Mouse (Mus musculus) central nervous system, embryonic 18 days (tissue): Measurements from ENCODE around the gene Cldn34a. TPM values are rescaled to one million over a fixed set of nuclear protein-coding genes. Genes with fewer than 3 reads are reported as not detected.

Experiments
- polyA plus RNA-seq: library from polyadenylated mRNA; depleted of rRNA; stranded (reverse); fragments of >200 nt; gene quantifications from 2 replicates; pipeline ENCODE4 v1.2.3, GENCODE M21; 2012; rRNA removed

The Cldn34a gene
- not detected in 2 replicates for polyA plus RNA-seq

DNA sequence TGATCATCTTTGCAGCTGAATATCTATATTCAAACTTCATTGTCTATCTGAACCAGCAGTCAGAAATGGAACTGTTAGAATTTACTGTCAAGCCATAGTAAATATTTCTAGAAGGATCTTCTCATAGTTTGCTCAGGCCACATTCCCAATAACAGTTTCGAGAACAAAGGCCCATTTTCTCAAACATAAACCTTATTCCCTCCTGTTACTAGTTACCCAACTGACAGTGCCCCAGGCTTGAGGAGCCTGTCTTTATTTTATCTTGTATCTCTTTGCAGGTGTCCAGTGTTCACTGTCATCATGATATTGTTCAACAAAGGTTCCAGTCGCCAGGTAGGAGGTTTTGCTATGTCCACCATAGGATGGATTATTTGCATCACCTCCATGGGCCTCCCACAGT, at the start of gene Cldn34a:
Cldn34a (plus strand) TSS at position 301 of the 400 bp plus-strand sequence.

Other genes with a start within 250 kb of the Cldn34a start
- gene Kantr, start 235.8 kb upstream of the Cldn34a start, polyA plus RNA-seq = 34.6 and 34.8 TPM in 2 replicates
- gene Tspyl2, start 220.9 kb upstream of the Cldn34a start, polyA plus RNA-seq = 127 and 134 TPM in 2 replicates
- gene Gpr173, start 194.6 kb upstream of the Cldn34a start, polyA plus RNA-seq = 18.5 and 19.1 TPM in 2 replicates
- 92.9 and 94.4 TPM in 2 replicates for gene Shroom2, start 206.1 kb downstream of the Cldn34a start, polyA plus RNA-seq
- gene Gpr143, start 218.6 kb downstream of the Cldn34a start, polyA plus RNA-seq = 0.10 and 0.24 TPM in 2 replicates